Mouse (Mus musculus) kidney, postnatal 4 days (tissue): Measurements from ENCODE around the gene Naa38.

Source experiments
- DNase-seq, 2 experiments: peaks; one replicate each; pipeline ENCODE4 v3.0.0; 2021; ENCODE audit warnings: mixed read lengths in 2 of 2

Gene Naa38

DNA sequence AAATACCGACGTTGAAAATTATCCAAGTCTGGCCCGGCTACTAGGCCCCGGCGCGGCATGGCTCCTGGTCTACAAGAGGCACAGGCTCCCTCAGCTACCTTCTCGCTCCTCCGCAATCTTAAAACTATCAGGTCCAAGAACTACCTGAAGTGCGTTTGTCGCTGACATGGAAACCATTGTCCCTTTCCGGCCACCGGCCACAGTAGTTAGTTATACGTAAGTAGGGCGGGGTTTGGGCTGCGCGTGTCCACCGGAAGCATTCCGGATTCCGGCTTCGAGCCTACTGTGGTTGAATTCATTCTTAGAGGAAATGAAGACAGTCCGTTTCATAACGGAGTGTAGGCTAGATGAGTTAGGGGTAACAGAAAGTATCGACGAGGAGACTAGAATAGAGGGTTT is at the start of gene Naa38, which contains the start of gene Cyb5d1:
Gene Naa38 (plus strand): TSS at position 253 of the 399 bp plus-strand sequence.
Gene Cyb5d1 (minus strand): TSS at position 397 of the 399 bp plus-strand sequence.
- peak; percentile 91 to 95 for DNase-seq

DNA sequence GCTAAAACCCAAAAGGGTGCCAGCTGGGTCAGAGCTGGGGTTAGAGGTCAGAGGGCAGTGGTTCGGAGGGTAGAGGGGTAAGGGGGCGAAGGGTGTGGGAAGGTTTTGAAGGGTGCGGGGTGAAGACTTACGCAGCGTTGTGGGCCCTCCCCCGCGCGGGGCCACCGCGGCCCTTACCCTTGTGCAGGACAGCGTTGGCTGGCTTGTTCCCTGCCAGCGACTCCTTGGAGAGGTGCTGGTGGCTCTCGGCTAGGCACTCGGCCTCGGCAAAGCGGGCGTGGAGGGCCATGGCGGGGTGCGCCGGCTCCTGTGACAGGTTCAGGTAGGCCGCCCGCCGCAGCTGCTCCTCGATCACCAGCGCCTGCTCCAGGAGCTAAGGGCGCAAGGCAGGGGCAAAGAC is 48.8 kb upstream of the Naa38 start:
- no peak for DNase-seq

DNA sequence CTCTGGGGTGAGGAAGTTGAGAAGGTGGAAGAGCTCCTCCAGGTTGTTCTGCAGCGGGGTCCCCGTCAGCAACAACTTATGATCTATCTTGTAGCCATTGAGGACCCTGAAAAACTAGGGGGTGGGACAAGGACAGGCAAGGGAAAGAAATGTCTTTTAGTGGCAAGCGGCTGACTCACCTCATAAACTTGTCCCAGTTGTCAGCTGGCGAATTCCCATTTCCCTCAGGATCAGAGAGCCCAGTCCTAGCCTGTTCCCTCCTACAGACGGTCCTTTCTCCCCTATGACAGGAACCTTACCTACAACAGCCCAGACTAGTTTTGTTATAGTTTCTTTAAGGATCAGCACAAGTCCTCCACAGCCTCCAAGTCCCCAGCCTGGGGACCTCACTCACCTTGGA is 38.7 kb upstream of the Naa38 start:
- DNase-seq: no peak

DNA sequence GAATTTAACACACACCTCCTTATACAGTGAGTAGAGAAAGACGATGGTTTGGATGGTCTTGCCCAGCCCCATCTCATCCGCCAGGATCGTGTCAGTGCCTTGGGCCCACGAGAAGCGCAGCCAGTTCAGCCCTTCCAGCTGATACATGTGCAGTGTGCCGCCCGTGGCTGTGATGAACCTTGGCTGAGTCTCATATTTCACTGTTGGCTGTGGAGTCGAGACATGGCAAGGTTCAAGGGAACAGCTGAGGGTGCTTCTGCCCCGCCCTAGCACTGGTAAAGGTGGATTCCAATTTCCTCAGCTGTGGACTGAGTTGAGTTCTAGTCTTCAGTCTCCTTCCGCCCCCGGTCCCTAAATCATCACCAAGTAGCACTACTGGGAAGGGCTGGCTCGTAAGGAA is 37.6 kb upstream of the Naa38 start:
- DNase-seq: no peak

DNA sequence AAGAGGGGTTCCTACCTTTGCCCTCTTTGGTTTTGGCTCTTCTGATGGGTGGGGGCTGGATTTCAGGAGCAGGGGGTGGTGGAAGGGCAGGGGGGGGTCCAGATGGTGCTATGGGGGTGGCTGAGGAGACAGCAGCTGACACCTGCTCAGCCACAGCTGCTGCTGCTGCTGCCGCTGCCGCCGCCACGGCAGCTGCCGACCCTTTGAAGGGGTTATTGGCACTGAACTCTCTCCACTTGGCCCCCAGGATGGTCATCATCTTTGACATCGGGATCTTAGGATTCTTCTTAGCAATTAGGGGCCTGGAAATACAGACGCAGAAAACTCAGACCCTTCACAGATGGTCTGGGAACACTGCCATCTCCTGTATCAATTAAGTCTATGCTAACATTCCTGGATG is 33.3 kb upstream of the Naa38 start:
- no peak for DNase-seq

DNA sequence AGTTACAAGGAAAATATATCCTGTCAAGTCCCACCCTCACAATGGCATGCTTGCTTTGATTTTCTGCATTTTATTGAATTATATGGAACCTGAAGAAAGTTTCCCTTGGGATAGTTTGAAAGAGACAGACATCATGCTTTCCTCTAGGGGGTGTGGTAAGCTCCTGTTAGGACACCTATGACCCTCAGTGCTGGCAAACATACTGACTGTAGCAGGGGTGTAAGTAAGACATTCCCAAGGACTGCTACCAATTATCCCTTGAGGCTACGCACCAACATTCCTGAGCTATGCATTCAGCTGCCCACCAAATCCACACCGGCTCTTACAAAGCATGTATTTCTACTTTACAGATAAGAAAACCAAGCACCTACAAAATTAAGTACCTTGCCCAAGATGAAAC is 32.8 kb upstream of the Naa38 start:
- DNase-seq: no peak

DNA sequence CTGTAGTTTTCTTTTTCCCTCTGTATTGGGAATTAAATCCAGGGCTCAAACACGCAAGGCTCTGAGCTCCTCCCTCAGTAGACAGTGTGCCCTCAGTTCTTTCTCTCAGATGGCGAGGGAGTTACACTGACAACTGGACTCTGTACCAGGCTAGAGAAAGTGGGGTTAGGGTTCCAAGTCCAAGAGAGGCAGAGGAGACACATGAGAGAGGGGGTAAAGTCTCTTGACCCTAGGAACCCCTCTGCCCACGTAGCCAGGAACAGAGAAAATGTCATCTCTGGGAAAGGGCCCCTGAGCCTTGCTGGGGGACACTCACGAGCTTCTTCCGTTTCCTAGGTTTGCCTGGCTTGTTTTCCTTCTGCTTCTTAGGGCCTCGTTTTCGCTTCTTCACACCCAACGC is 30.9 kb upstream of the Naa38 start:
- no peak for DNase-seq

DNA sequence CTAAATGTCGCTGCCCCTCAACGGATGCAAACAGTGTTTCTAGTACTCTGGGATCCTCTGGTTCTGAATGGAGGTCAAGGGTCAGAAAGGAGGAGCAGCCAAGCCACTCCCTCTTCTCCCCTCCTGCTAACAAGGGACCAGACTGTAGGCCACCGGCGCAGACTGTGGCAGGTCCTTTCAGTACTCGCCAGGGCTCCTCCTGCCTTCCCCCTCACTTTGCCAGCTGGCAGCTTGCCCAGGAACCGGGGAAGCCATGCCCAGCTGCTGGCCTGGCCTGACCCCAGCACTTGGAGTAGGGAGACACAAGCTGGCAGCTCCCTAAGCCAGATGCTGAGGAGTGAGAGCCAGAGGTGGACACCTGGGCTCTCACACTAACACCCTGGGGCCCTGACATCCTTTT is 30.4 kb upstream of the Naa38 start:
- DNase-seq: peak; percentile 95 to 96

DNA sequence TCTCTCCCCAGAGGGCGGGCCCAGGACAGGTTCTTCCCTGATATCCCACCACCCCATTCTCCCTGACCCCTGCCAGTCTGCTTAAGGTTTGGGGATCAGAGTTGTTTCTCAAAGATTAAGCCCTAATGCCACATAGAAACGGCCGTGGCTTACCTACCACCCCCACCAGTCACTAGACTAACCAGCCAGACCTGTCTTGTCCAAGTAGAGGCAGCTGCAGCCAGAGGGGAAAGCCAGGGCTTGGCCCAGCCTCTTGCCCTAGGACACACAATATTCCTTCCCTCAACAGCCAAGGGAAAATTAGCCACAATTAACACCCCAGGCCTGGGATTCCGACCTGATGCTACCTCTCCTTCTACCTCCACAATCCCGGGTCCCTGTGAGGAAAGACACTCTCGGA is 29.6 kb upstream of the Naa38 start:
- no peak for DNase-seq

DNA sequence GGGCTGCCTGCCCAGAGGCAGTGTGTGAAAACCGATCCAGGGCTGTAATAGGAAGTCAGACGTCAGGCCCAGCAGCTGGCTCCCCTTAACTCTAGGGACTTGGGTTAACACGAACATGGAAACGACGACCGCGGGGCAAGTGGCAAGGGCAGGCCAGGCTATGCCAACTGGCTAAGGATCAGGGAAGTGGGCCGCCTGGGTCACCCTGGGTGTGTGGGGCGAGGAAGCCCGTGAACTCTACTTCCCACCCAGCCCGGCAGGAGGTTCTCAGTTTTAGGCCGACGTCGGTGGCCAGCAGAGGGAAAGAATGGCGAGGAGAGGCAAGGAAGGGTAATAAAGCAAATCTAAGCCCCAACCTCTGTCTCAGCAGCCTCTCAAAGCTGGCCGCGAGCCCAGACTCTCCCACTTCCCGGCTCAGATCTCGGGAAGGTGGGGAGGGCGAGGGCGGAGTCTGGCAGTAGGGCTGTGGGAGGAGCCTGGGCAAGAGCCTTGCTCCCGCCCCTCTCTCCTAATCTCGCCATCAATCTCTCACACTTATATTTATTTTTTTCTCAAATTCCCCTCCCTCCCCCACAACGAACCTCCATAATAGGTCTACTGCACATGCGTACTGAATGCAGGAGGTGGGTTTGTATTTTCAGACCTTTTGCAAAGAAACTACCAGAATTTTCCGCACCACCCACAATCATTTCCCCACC is 29.0 kb upstream of the Naa38 start:
- DNase-seq: peak; percentile 99

DNA sequence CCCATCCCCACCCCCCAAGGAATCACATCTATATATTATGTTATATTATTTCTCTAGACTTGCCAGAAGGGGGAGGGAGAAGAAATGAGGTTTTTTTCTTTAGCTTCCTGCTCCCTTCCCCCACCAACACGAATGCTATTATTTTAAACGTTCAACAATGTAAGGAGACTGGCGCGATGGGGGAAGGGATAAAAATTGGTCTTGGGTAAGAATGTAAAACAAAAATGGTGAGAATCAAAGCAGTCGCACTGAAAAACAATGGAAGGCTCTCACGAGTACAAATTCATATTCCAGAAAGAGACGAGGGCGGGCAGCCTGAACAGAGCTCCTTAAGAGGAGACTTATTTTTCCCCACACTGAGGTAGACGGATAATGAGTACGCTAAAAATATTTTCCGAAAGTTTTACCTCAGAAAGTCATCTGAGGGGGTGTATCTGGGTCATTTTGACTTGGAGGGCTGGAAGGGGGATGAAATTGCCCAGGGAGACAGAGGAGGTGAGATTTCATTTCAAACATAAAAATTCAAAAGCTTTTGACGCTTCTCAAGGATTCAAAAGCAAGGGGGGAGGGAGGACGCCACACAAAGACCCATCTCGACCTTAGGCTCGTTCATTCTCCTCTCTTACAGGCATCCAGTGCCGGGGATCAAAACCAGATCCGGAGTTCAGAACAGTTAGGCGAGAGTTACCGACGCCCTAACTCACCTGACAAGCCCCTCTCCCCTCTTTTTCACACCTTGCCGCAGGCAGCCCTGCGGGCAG is 28.3 kb upstream of the Naa38 start:
- peak; percentile 49 to 62 for DNase-seq

DNA sequence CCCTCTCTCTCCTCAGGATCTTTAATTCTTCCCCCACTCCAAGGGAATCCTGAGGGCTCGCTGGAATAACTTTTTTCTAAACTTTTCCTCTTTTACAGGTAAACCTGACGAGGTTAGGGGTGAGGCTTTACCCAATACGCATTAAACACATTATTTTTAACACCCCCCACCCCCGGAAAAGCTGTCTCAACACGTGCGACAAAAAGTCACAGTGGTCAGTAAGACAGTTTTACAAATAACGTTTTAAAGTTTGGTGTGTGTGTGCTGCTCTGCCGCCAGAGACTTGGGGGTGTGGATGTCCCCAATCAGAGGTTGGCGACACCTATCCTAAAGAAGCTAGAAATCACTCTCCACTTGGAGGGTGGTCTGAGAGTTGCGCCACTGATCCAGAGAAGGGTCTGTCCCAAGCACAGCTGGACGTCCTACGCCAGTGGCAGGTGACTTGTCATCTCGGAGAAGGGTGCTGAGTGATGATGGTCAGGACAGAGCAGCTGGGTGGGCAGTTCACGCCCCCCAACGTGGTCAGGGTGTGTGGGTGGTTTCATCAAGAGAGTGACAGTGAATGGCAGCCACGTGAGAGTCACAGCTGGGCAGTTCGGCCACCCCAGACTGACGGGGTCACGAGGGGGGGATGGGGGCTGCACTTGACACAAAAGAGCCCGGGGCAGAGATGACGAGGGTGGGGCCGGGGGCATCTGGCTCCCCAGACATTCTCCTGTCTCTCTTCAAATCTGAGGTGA is 27.5 kb upstream of the Naa38 start:
- DNase-seq: peak; percentile 63 to 76

DNA sequence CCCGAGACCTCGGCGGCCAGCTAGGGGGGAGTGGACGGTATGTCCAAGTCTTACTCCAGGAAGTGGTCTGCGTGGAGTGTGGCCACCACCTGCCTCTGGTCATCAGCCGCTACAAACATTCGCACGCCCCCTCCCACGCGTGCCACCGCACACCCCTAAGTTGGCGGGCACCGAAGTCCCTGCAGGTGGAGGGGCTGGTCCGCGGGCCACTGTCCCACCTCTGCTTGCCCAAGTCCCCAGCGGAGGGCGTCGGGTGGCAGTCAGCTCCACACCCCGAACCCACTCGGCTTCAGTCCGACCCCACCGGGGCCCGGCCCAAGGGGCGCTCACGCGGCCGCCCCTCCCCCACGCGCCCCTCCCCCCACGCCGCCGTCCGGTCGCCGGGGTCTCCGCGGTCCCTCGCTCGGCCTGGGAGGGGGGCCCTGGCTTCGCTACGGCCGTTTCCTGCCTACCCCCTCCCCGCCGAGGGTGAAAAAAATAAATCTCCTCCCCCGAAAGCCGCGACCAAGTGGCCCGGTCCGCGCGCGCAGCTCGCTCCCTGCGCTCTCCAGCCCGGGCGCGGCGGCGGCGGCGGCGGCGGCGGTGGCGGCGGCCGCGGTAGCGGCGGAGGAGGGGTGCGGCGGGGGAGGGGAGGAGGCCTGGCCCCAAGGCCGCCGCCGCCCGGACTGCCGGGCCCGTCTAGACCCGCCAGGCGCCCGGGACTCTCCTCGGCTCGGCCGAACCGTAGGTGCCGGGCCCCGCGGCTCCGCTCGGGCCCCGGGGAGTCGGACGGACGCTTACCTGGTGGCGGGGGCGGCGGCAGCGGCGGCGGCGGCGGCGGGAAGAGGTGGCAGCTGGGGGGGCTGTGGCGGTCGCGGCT is 26.7 kb upstream of the Naa38 start:
- DNase-seq: peak; percentile 67 to 79

DNA sequence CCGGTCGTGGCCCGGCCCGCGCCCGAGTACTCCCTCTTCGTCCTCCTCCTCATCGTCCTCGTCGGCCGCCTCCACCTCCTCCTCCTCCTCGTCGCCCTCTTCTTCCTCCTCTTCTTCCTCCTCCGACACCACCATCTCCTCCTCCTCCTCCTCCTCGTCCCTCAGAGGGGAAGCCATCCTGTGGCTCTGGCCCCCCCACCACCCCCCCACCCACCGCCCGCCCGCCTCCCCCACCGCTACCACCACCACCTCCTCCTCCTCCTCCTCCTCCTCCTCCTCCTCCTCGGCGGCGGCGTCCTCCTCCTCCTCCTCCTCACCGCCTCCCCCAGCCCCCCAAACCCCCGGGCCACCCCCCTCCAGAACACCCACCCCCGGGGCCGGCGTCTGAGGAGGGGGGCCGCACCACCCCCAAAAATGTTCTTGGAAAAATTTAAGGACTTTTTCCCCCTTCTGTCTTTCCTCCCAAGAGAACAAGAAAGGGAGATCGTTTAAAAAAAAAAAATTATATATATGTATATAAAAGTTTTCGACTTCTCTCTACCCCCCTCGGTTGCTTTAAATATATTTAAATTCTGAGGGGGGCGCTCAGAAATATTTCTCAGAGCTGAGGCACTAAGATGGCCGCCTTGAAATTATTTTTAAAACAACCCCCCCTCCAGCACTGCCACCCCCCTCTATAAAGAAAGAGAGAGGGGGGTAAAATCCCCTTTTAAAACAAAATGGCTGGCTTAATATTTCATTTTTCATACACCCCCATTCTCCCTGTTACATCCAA is 25.9 kb upstream of the Naa38 start, which contains the start of gene Chd3:
Gene Chd3 (minus strand): TSS at position 192 of the 775 bp plus-strand sequence.
- peak in 1 of 2 experiments; percentile 48 for DNase-seq

DNA sequence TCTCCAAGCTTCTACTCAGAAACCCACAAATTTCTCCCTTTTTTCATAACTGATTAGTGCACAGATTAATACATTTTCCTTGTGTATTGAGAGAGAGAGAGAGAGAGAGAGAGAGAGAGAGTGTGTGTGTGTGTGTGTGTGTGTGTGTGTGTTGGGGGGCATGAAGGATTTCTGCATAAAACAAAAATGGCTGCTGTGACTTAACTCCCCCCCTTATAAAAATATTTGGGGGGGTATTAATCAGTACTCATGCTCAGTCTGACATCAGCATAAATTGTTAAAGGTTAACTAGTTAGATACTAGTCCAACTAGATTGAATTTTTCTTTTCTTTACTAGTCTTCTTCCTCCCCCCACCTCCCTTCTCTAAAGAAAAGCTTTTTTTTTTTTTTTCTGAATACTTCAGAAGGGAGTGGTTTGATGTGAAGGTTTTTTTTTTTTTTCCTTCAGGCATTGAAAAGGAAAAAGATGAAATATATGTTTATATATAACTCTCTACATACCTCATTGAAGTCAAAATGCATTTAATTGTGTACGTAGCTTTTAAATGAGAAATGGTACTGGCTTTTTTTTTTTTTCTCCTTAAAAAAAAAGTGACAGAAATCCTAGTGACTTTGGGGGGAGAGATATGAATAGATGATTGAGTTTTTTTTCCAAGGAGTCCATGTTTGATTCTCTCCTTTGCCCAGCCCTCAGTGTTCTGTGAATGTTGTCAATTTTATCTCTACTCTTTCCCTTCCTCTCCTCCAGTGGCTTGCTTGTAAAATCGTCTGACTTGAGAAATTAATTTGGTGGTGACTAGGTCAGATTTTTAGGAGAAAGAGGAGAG is 25.1 kb upstream of the Naa38 start:
- no peak for DNase-seq

DNA sequence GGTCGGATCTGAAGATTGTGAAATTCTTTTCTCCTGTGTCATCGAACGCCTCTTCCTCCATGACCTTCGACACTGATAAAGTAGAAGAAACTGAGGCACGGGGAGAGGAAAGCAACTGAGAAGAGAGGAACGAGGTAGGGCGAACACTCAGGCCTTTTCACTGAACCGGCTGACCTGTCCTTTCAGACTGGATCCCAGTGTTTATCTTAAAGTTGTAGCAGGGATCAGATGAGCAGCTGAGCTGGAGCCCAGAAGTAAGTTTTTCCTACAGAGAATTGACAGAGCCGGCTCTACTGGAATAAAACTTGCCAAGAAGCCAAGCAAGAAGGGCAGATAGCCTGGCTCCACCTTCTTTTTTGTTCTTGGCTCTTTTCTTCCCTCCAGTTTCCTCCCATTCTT is 24.5 kb upstream of the Naa38 start:
- DNase-seq: no peak

DNA sequence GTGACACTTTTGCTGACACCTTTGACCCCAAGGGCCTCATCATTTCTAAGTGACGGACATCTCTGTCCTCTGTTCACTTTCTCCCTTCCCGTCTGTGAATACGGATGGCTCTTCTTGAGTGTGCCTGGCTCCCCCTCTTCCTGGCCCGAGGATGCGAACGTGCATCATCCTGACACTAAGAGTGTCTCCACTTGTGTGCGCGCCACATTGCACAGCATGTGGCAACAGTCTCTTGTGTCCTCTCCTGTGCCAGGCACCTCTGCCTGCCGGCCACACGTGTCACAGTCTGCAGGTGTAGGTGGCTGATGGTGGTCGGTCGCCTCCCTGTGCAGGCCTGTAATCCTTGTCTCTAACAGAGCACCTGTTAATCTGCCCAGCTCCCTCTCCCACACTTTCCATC is 23.7 kb upstream of the Naa38 start:
- peak in 1 of 2 experiments; percentile 27 for DNase-seq

DNA sequence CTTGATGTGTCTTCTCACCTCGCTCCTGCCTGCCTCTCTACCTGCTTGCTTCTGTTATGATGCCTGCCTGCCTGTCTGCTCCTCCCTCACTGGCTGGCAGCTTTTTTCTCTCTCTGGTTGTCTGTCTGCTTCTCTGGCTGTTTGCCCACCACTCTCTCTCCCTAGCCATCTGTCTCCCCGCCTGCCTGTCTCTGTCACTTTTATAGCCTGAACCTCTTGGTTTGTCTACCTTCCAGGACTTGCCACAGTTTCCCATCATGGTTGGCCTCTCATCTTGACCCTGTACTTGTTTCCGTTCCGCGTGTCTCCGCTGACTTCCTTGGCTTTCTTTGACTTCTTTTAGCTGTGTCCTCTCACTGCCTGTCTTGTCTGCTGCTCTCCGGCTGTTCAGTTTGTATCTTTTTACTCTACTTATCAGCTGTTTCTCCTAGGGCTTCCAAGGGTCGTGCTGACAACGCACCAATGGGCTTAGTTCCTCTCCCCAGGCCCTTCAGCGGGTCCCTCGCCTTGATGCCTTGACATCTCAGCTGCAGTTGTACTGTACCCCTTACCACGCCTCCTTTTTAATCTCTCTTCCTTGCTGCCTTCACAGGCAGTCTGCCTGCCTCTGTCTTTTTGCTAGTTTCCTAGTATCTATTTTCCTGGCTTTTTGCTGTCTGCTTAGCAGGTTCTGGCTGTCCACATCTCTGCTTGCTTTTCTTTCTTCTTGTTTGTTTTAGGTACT is 23.1 kb upstream of the Naa38 start:
- DNase-seq: peak; percentile 42 to 50

DNA sequence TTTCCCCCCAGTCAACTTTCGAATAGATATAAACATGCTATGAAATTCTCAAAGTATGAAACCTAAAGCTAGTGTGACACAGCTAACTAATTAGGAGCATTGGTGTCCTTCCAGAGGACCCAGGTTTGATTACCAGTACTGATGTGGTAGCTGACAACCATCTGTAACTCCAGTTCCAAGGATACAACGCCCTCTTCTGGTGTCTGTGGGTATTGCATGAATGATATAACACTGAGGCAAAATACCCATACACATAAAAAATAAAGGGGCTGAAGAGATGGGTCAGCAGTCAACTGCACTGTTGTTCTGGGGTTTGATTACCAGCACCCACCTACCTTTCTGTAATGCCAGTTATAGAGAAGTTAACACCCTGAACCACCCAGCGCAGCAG is 22.5 kb upstream of the Naa38 start:
- DNase-seq: no peak
